Mouse (Mus musculus) left cerebral cortex, postnatal 25 days (tissue): ENCODE data around the gene Ankrd11. TPM values are rescaled to one million over a fixed set of nuclear protein-coding genes. Genes with fewer than 3 reads are reported as not detected.

ENCODE experiments used
- DNase-seq, 2 experiments: peaks; one replicate each; pipeline ENCODE4 v3.0.0; 2022; ENCODE audit warnings: low spot score in 2 of 2, mixed read lengths in 1 of 2
- intact Hi-C: fragments of 180-260 bp; cut with DNase I; formaldehyde crosslinking; loops from one replicate; pipeline ENCODE4 v1.15.1; 2025
- total RNA-seq, 2 experiments: library from RNA; stranded (reverse); gene quantifications; 2 replicates each; pipeline ENCODE4 v1.2.3; 2021

Ankrd11 gene
- total RNA-seq, 2 experiments from 2014 or later: 147 to 152 TPM

GRCm38 (mm10) chr8:122979865-122980509 is 62.1 kb downstream of the Ankrd11 start:
- intact Hi-C loops: no loop called here
- no peak for DNase-seq

GRCm38 (mm10) chr8:122979424-122979823 is 62.7 kb downstream of the Ankrd11 start:
- intact Hi-C loops: no loop called here
- DNase-seq: no peak

GRCm38 (mm10) chr8:122976046-122976445 is 66.0 kb downstream of the Ankrd11 start:
- DNase-seq: no peak
- intact Hi-C loops: no loop called here

DNA sequence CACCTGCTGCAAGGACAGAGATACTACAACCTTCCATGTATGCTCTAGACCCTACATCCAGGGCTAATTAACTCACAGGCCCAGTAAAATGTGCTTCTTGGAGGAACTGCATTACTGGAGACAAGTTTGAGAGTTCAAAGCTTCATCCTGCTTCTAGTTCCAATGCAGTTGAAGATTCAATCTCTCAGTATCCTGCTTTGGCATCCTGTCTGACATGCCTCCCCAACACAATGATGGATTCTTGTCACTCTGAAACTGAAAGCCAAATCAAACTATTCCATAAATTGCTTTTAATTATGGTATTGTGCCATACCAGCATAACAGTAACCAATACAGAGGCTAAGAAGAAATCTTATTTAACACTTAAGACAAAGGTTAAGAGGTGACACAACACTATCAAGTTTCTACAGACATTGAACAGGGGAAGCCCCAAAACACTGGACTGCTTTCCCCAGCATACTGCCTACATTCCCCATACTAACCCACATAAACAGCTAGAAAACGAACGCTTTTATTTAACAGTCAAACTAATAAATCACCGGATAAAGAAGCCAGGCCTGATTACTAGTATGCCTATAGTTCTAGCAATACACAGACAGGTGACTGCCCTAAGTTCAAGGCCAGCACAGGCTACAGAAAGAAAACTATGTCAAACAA is 72.0 kb downstream of the Ankrd11 start:
- intact Hi-C loops: no loop called here
- DNase-seq: no peak

- intact Hi-C loops: no loop called here
- no peak for DNase-seq
These were observed 73.9 kb downstream of the Ankrd11 start for GRCm38 (mm10) chr8:122968145-122968544.

- intact Hi-C loops: no loop called here
- no peak for DNase-seq
These were observed 75.4 kb downstream of the Ankrd11 start for GRCm38 (mm10) chr8:122966638-122967037.

DNA sequence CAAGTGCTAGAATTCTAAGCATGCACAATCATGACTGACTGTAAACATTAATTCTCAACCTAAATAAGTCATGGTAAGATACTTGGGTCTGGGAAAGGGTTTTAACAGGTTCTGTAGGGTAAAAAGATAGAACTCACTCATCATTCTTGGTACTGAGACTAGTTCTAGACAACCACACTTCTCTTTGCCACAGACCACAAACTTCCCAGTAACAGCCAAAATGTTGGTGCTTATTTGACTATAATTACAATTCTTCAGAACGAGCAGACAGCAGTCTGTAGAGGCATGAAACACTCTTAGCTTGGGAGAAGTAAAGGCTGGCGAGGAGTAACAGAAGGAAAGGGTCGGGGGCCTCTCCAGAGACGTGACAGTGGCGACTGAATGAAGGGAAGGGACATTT is 80.0 kb downstream of the Ankrd11 start:
- no peak for DNase-seq
- intact Hi-C loops: no loop called here

- no peak for DNase-seq
- intact Hi-C loops: no loop called here
These were observed 80.6 kb downstream of the Ankrd11 start for GRCm38 (mm10) chr8:122961458-122961857.

DNA sequence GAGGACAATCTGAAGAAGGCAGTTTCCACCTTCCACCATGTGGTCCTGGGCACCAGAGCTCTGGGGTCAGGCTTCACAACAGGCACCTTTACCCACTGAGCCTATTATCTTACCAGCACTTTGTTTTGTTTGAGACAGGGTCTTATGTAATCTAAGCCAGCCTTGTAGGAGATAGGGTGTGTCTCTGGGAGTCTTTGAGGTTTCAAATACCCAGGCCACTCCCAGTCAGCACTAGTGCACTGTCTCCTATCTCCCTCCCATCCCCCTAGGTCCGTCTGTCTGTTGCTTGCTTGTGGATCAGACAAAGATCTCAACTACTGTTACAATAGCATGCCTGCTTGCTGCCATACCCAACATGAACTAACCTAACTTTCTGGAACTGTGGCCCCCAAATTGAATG is 81.1 kb downstream of the Ankrd11 start:
- DNase-seq: no peak
- intact Hi-C loops: no loop called here

DNA sequence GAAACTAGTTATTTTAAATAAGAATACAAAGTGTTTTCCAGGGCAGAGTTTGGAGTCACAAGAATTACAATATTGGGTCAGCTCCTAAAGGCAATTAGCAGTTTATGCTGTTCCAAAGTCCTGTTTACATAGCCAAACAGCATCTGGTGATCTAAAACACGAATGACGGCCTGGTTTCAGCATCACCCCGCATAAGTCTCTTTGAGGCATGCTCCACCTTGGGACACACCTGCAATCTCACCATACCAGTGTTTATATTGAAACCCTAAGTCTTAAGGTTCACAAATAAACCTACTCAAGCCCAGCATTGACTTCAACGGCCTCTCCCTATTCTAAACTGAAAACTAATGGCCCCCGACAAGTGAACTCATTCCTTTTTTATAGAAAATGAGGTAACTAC is 81.8 kb downstream of the Ankrd11 start:
- intact Hi-C loops: no loop called here
- no peak for DNase-seq

DNA sequence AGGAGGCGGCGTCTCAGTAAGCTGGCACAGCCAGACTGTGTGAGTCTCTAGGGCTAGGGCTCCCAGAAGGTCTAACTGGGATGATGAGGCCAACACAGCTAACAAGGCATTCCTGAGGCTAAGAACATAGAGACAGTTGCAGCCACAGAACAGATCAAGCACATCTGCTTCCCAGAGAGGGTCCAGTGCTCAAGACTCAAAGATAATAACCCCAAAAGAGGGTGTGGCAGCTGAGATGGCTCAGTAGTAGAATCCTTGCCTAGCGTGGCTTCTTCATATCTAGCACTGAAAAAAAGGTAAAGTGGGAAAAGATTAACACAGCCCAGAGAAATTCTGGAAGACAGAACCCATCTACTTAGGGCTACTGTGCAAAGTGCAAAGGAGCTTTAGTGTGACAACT is 86.1 kb downstream of the Ankrd11 start:
- intact Hi-C loops: no loop called here
- no peak for DNase-seq

GRCm38 (mm10) chr8:122955195-122955594 is 86.9 kb downstream of the Ankrd11 start:
- intact Hi-C loops: no loop called here

DNA sequence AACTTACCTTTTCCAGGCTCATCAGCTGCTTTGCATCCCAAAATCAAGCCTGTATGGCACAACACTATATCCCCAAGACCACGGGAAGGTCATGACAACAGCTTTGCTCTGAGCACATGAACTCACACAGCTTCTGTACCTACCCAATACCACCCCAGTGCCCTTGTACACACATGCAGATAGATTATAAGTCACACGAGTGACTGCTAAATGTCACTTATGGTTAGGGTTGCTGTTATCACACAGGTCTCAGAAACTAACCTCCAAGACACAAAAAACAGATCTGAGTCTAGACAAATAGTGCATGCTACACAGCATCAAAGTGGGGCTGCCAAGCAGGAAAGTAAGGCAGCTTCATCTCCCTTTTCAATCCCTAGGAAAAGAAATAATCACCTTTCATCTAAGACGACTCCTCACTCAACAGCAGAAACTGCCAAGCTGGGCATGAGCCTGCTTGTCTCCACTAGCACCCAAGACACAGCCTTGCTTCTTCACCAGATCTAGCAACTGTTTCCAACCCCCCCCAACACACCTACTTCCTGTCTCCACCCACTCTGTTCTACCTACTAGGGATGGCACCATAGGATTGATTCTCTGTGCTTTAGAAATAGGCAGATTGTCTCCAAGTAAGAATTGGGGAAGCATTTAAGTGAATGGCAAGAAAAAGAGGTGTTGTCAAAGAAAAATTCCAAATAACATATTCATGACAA is 87.8 kb downstream of the Ankrd11 start:
- DNase-seq: peak in 1 of 2 experiments; percentile 56
- intact Hi-C loops: no loop called here

More at GRCm38 (mm10) chr8:122955195-122955594, 86.9 kb downstream of the Ankrd11 start:
- DNase-seq: no peak

- intact Hi-C loops: no loop called here
- no peak for DNase-seq
These were observed 89.0 kb downstream of the Ankrd11 start for GRCm38 (mm10) chr8:122953028-122953427.

GRCm38 (mm10) chr8:122951456-122951855 is 90.6 kb downstream of the Ankrd11 start:
- intact Hi-C loops: no loop called here
- no peak for DNase-seq

GRCm38 (mm10) chr8:122949701-122950100 is 92.4 kb downstream of the Ankrd11 start:
- intact Hi-C loops: no loop called here
- no peak for DNase-seq

GRCm38 (mm10) chr8:122945775-122946174 is 96.3 kb downstream of the Ankrd11 start:
- DNase-seq: no peak
- intact Hi-C loops: no loop called here

- DNase-seq: peak in 1 of 2 experiments; percentile 47
- intact Hi-C loops: no loop called here
These were observed 99.0 kb downstream of the Ankrd11 start for GRCm38 (mm10) chr8:122942803-122943713.

DNA sequence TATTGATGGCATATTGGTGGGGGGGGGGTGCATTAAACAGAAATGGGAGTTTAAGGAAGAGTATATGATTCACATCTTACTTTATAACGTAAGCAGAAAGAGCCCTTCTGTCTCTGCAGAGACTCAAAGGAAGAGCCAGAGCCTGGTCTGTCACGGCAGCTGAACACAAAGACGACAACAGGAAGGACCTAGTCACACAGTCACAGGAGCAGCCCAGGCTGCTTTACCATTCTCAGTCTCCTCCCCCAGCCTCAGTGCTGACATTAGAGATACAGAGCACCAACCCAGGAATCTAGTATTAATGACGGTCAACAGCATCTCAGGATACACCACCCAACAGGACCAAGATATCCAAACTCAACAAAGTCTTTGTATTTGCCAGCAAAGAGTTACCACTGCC is 103.5 kb downstream of the Ankrd11 start:
- no peak for DNase-seq
- intact Hi-C loops: no loop called here

DNA sequence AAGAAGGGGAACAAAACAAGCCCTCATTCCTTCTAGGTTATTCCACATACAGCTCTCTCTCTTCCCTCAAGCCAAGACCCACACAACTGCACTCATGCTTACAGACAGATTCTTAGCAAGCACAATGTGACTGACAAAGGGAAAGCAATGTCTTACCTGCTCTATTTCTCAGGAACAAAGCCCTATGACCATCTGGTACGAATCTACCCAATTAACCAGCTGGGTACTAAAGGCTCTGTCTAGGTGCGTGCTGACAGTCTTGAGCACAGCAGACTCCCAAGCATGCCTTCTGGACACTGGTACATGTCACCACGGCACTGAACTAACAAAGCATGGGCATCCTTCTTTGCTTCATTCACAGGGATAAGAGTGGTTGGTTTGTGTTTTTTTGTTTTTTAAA is 103.9 kb downstream of the Ankrd11 start:
- intact Hi-C loops: no loop called here
- no peak for DNase-seq
